Mouse (Mus musculus) G1E (cell line): ENCODE measurements around the gene Kalrn. TPM values are rescaled to one million over a fixed set of nuclear protein-coding genes. Genes with fewer than 3 reads are reported as not detected.

Experiments
- ATAC-seq: 2 replicates; pipeline ENCODE4 v1.8.0; 2016; ENCODE audit warnings: mild to moderate bottlenecking; ENCODE audit not compliant: insufficient number of reproducible peaks, poor library complexity, low FRiP score, severe bottlenecking; ENCODE audit errors: extremely low read depth
- DNase-seq: peaks from one replicate; pipeline ENCODE4 v3.0.0; 2012; ENCODE audit warnings: low spot score
- H3K27me3 ChIP-seq: 2 replicates; pipeline ENCODE4 v1.6.1; 2012; ENCODE audit warnings: mild to moderate bottlenecking, low read length, inconsistent platforms; ENCODE audit not compliant: insufficient read depth
- H3K36me3 ChIP-seq: replicated peaks from 2 replicates; pipeline ENCODE3; 2012; ENCODE audit warnings: mild to moderate bottlenecking, inconsistent platforms
- H3K4me1 ChIP-seq: 2 replicates; pipeline ENCODE4 v1.6.1; 2012; ENCODE audit warnings: low read depth, low read length, inconsistent platforms, mixed read lengths; ENCODE audit not compliant: insufficient read depth
- H3K4me3 ChIP-seq: 2 replicates; pipeline ENCODE4 v1.5.1; 2012; ENCODE audit warnings: low read depth, mild to moderate bottlenecking, inconsistent platforms, low read length, moderate library complexity, mixed read lengths
- H3K9me3 ChIP-seq: replicated peaks from 2 replicates; pipeline ENCODE4 v1.6.1; 2012; ENCODE audit warnings: inconsistent platforms
- CTCF ChIP-seq: IDR thresholded peaks from 2 replicates; pipeline ENCODE4 v1.5.1; 2012; ENCODE audit warnings: low read depth, low read length, inconsistent platforms, mixed read lengths
- GATA1 ChIP-seq: IDR thresholded peaks from 2 replicates; pipeline ENCODE4 v1.6.1; 2012; ENCODE audit warnings: borderline replicate concordance, low read length, inconsistent platforms, mixed read lengths
- GATA2 ChIP-seq: IDR thresholded peaks from 2 replicates; pipeline ENCODE4 v1.6.1; 2012; ENCODE audit warnings: low read depth, low read length, inconsistent platforms, borderline replicate concordance
- POLR2AphosphoS5 ChIP-seq: IDR thresholded peaks from 2 replicates; pipeline ENCODE4 v1.6.1; 2012; ENCODE audit warnings: low read depth, low read length, inconsistent platforms; ENCODE audit not compliant: insufficient replicate concordance
- TAL1 ChIP-seq: conservative IDR thresholded peaks from 2 replicates; pipeline ENCODE4 v1.6.1; 2012; ENCODE audit warnings: low read depth, low read length, inconsistent platforms, mixed read lengths
- polyA plus RNA-seq: library from polyadenylated mRNA; stranded (reverse); fragments of >175 nt; gene quantifications from 2 replicates; pipeline ENCODE4 v1.2.3, GENCODE M21; 2012
- total RNA-seq, 2 experiments: library from RNA; stranded (forward) in 1 of 2; stranded (reverse) in 1 of 2; fragments of 200-1000 nt in 1 of 2; fragments of >200 nt in 1 of 2; fragmentation: Nextera tagmentation in 1 of 2; gene quantifications; 2 replicates each; pipeline ENCODE4 v1.2.3; 2014 to 2017

Kalrn gene
- total and polyA plus RNA-seq, 3 experiments = 0.88 to 2.8 (median 1.8) TPM

- H3K4me1 ChIP-seq = peaks cover 33% of the 10 kb centered on the region
- H3K36me3 ChIP-seq = no peaks in the 10 kb centered on the region
- TF ChIP-seq GATA1 (no peak), GATA2 (no peak)
- H3K4me3 ChIP-seq = no peak overlapping the region
- peaks cover 67% of the 10 kb centered on the region for H3K27me3 ChIP-seq
- H3K9me3 ChIP-seq = peaks cover 6% of the 10 kb centered on the region
- DNase-seq (no peak), ATAC-seq (no peak)
Measured at GRCm38 (mm10) chr16:34078732-34079131, 494.6 kb downstream of the Kalrn start.

- Histone ChIP-seq H3K4me3 (no peak overlapping the region), H3K9me3 (peaks cover 14% of the 10 kb centered on the region), H3K36me3 (no peaks in the 10 kb centered on the region), H3K27me3 (peaks cover 67% of the 10 kb centered on the region), H3K4me1 (peaks cover 30% of the 10 kb centered on the region)
- TF ChIP-seq TAL1 (no peak), POLR2AphosphoS5 (no peak), GATA1 (no peak), GATA2 (no peak), CTCF (no peak)
- ATAC-seq (no peak), DNase-seq (no peak)
Measured at GRCm38 (mm10) chr16:34076101-34076500, 497.2 kb downstream of the Kalrn start.

GRCm38 (mm10) chr16:34073930-34074329 lies 499.4 kb downstream of the Kalrn start:
- no peaks in the 10 kb centered on the region for H3K36me3 ChIP-seq
- peaks cover 25% of the 10 kb centered on the region for H3K4me1 ChIP-seq
- ATAC-seq (no peak), DNase-seq (no peak)
- no peak overlapping the region for H3K4me3 ChIP-seq
- peaks cover 71% of the 10 kb centered on the region for H3K27me3 ChIP-seq
- peaks cover 14% of the 10 kb centered on the region for H3K9me3 ChIP-seq
- TF ChIP-seq POLR2AphosphoS5 (no peak), GATA2 (no peak), TAL1 (no peak), CTCF (no peak), GATA1 (no peak)

- Histone ChIP-seq H3K36me3 (no peaks in the 10 kb centered on the region), H3K4me1 (peaks cover 17% of the 10 kb centered on the region), H3K9me3 (peaks cover 14% of the 10 kb centered on the region), H3K4me3 (no peak overlapping the region), H3K27me3 (peaks cover 80% of the 10 kb centered on the region)
- DNase-seq (no peak), ATAC-seq (no peak)
- TF ChIP-seq GATA2 (no peak), GATA1 (no peak), CTCF (no peak), TAL1 (no peak), POLR2AphosphoS5 (no peak)
Measured at GRCm38 (mm10) chr16:34072136-34072535, 501.2 kb downstream of the Kalrn start.

- TF ChIP-seq GATA2 (no peak), CTCF (no peak), GATA1 (no peak), TAL1 (no peak), POLR2AphosphoS5 (no peak)
- no peak for ATAC-seq
- Histone ChIP-seq H3K27me3 (peaks cover 82% of the 10 kb centered on the region), H3K4me1 (peaks cover 19% of the 10 kb centered on the region), H3K9me3 (peaks cover 14% of the 10 kb centered on the region), H3K36me3 (no peaks in the 10 kb centered on the region), H3K4me3 (no peak overlapping the region)
- no peak for DNase-seq
Measured at GRCm38 (mm10) chr16:34071223-34071825, 502.0 kb downstream of the Kalrn start.

- TF ChIP-seq TAL1 (no peak), GATA1 (no peak), GATA2 (no peak)
- Histone ChIP-seq H3K36me3 (no peaks in the 10 kb centered on the region), H3K4me1 (peaks cover 18% of the 10 kb centered on the region), H3K27me3 (peaks cover 84% of the 10 kb centered on the region), H3K9me3 (peaks cover 11% of the 10 kb centered on the region), H3K4me3 (no peak overlapping the region)
- DNase-seq (no peak), ATAC-seq (no peak)
Measured at GRCm38 (mm10) chr16:34069481-34069880, 503.9 kb downstream of the Kalrn start.

GRCm38 (mm10) chr16:34066922-34067321 lies 506.4 kb downstream of the Kalrn start:
- Histone ChIP-seq H3K9me3 (no peaks in the 10 kb centered on the region), H3K36me3 (no peaks in the 10 kb centered on the region), H3K4me1 (peaks cover 21% of the 10 kb centered on the region), H3K27me3 (peaks cover 78% of the 10 kb centered on the region), H3K4me3 (no peak overlapping the region)
- TF ChIP-seq POLR2AphosphoS5 (no peak), CTCF (no peak), GATA2 (no peak), GATA1 (no peak), TAL1 (no peak)
- no peak for DNase-seq
- no peak for ATAC-seq
